In genomic region chr13:92972891-92973290, GRCm38 (mm10) we compare ENCODE assay signal across 26 mouse cellular contexts.
"Had no signal": no experiment of that assay in that cellular context is flagged by ENCODE, and none has a peak within 500 bp of the region (broad histone marks: within the 10 kb centered on the region; RNA-seq: fewer than 3 reads in every experiment).

No protein-coding gene starts in this region.

- H3K36me3 ChIP-seq: heart, embryonic 13.5 days; heart, embryonic 15.5 days; hindbrain, embryonic 13.5 days; hindbrain, embryonic 15.5 days; limb, embryonic 12.5 days; liver, embryonic 13.5 days; liver, embryonic 15.5 days had no signal

- H3K9me3 ChIP-seq: heart, embryonic 13.5 days; heart, embryonic 15.5 days; hindbrain, embryonic 13.5 days; hindbrain, embryonic 15.5 days; limb, embryonic 12.5 days; liver, embryonic 13.5 days; liver, embryonic 15.5 days had no signal

- DNase-seq: gastrocnemius, postnatal 14 days; gastrocnemius, postnatal 36 days; heart, adult 2 months; heart, postnatal 14 days; heart, postnatal 36 days; kidney, adult 11 months; kidney, adult 2 months; kidney, postnatal 10 days; kidney, postnatal 25 days; kidney, postnatal 4 days; layer of hippocampus, adult 9-11 months; layer of hippocampus, postnatal 36 days; left cerebral cortex, postnatal 4 days; liver; liver, embryonic 13.5 days; liver, postnatal 0 days had no signal

- H3K4me3 ChIP-seq: heart, adult 2 months; heart, embryonic 13.5 days; heart, embryonic 15.5 days; hindbrain, embryonic 13.5 days; hindbrain, embryonic 15.5 days; limb, embryonic 12.5 days; liver, embryonic 13.5 days; liver, embryonic 15.5 days had no signal

- ATAC-seq: hindbrain, postnatal 0 days; intestine, embryonic 16.5 days; liver, postnatal 0 days had no signal

- H3K9ac ChIP-seq: heart, embryonic 13.5 days; heart, embryonic 15.5 days; hindbrain, embryonic 13.5 days; hindbrain, embryonic 15.5 days; limb, embryonic 12.5 days; liver, embryonic 13.5 days; liver, embryonic 15.5 days; liver, postnatal 0 days had no signal

- H3K27me3 ChIP-seq: heart, embryonic 13.5 days; heart, embryonic 15.5 days; hindbrain, embryonic 13.5 days; hindbrain, embryonic 15.5 days; limb, embryonic 12.5 days; liver, embryonic 13.5 days; liver, embryonic 15.5 days had no signal

- H3K4me2 ChIP-seq: heart, embryonic 11.5 days; heart, embryonic 13.5 days; heart, embryonic 15.5 days; hindbrain, embryonic 13.5 days; hindbrain, embryonic 15.5 days; limb, embryonic 12.5 days; liver, embryonic 11.5 days; liver, embryonic 13.5 days; liver, embryonic 15.5 days had no signal

- H3K4me1 ChIP-seq: heart, embryonic 13.5 days; heart, embryonic 15.5 days; hindbrain, embryonic 13.5 days; hindbrain, embryonic 15.5 days; limb, embryonic 12.5 days; liver, embryonic 13.5 days; liver, embryonic 15.5 days had no signal

- H3K27ac ChIP-seq: heart, adult 2 months; heart, embryonic 13.5 days; heart, embryonic 15.5 days; hindbrain, embryonic 13.5 days; hindbrain, embryonic 15.5 days; hindbrain, postnatal 0 days; limb, embryonic 12.5 days; liver, embryonic 13.5 days; liver, embryonic 15.5 days had no signal
